Mouse (Mus musculus): ENCODE measurements around the gene Gm9964. TPM values are rescaled to one million over a fixed set of nuclear protein-coding genes. Genes with fewer than 3 reads are reported as not detected.

Gene Gm9964
- total and polyA plus RNA-seq, 2 experiments, result not detected

- TF ChIP-seq POLR2A (IDR thresholded peaks at IDR 0.05; ENCODE audit: extremely low read depth, insufficient read depth, low read length) (no peak), CTCF (IDR thresholded peaks at IDR 0.05; ENCODE audit: low read depth, low read length) (no peak)
- no peak overlapping the region for H3K4me3 ChIP-seq (ENCODE audit: insufficient read depth, low read depth, low read length)
- no peaks in the 10 kb centered on the region for H3K79me2 ChIP-seq (ENCODE audit: control insufficient read depth, insufficient read depth, low read length)
- H3K27ac ChIP-seq (replicated peaks; ENCODE audit: insufficient read depth, low read depth, low read length), result peak overlapping the region; percentile 95
- no peak overlapping the region; the same call in 1 of the 2 replicates for H3K9ac ChIP-seq (ENCODE audit: low read depth, low read length)
- no peaks in the 10 kb centered on the region for H3K36me3 ChIP-seq (ENCODE audit: control insufficient read depth, insufficient read depth, low read length)
- 15% methylated on average over 6 of the region's 6 CpGs for WGBS
- H3K4me1 ChIP-seq (ENCODE audit: control insufficient read depth, insufficient read depth, low read length), result peaks cover 31% of the 10 kb centered on the region
- DNase-seq (ENCODE audit: extremely low read depth, low read depth, low spot score), result peak; percentile 93
- H3K27me3 ChIP-seq (ENCODE audit: control insufficient read depth, insufficient read depth, low read length), result no peaks in the 10 kb centered on the region
These were observed 9.3 kb downstream of the Gm9964 start for GRCm38 (mm10) chr11:79287447-79287846.

DNA sequence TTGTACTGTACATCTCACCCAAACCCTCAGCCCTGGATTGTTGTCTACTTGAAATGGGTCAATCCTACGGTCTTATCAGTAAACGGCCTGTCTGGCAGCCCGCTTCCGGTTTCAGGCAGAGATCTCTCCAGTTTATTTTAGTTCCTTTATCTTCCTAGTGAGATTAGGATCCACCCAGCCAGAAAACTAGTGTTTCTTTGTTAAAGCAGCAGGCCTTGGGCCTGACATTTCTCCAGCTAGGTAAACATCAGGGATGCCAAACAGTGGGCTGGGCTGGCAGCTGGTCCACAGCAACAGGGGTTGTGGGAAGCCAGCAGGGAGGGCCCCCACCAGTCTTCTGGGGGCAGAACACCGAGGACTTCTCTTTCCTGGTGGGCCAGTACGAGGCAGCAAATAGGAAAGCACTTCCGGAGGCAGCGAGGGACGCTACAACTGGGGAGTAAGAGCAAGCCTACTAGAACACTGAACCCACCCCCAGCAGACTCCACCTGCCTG lies 10.4 kb downstream of the Gm9964 start:
- Histone ChIP-seq H3K4me3 (ENCODE audit: insufficient read depth, low read depth, low read length) (no peak overlapping the region), H3K27ac (replicated peaks; ENCODE audit: insufficient read depth, low read depth, low read length) (peak overlapping the region; percentile 95), H3K9ac (ENCODE audit: low read depth, low read length) (peak overlapping the region; percentile 30; the same call in 1 of the 2 replicates), H3K4me1 (ENCODE audit: control insufficient read depth, insufficient read depth, low read length) (peaks cover 38% of the 10 kb centered on the region), H3K79me2 (ENCODE audit: control insufficient read depth, insufficient read depth, low read length) (no peaks in the 10 kb centered on the region), H3K36me3 (ENCODE audit: control insufficient read depth, insufficient read depth, low read length) (no peaks in the 10 kb centered on the region), H3K27me3 (ENCODE audit: control insufficient read depth, insufficient read depth, low read length) (no peaks in the 10 kb centered on the region)
- TF ChIP-seq CTCF (IDR thresholded peaks at IDR 0.05; ENCODE audit: low read depth, low read length) (no peak), POLR2A (IDR thresholded peaks at IDR 0.05; ENCODE audit: extremely low read depth, insufficient read depth, low read length) (no peak)
- peak; percentile 77 for DNase-seq (ENCODE audit: extremely low read depth, low read depth, low spot score)
- WGBS, result 28% methylated on average over 9 of the region's 9 CpGs

- H3K4me1 ChIP-seq (ENCODE audit: control insufficient read depth, insufficient read depth, low read length), result peaks cover 34% of the 10 kb centered on the region
- no peaks in the 10 kb centered on the region for H3K36me3 ChIP-seq (ENCODE audit: control insufficient read depth, insufficient read depth, low read length)
- DNase-seq (ENCODE audit: extremely low read depth, low read depth, low spot score), result peak; percentile 90
- TF ChIP-seq CTCF (IDR thresholded peaks at IDR 0.05; ENCODE audit: low read depth, low read length) (no peak), POLR2A (IDR thresholded peaks at IDR 0.05; ENCODE audit: extremely low read depth, insufficient read depth, low read length) (no peak)
- H3K79me2 ChIP-seq (ENCODE audit: control insufficient read depth, insufficient read depth, low read length), result no peaks in the 10 kb centered on the region
- H3K4me3 ChIP-seq (ENCODE audit: insufficient read depth, low read depth, low read length), result no peak overlapping the region
- no peaks in the 10 kb centered on the region for H3K27me3 ChIP-seq (ENCODE audit: control insufficient read depth, insufficient read depth, low read length)
- no peak overlapping the region for H3K9ac ChIP-seq (ENCODE audit: low read depth, low read length)
- 49% methylated on average over 4 of the region's 4 CpGs for WGBS
- H3K27ac ChIP-seq (replicated peaks; ENCODE audit: insufficient read depth, low read depth, low read length), result peak overlapping the region; percentile 80
These were observed 13.2 kb downstream of the Gm9964 start for GRCm38 (mm10) chr11:79283350-79284030.

GRCm38 (mm10) chr11:79281396-79281795 lies 15.3 kb downstream of the Gm9964 start:
- TF ChIP-seq CTCF (IDR thresholded peaks at IDR 0.05; ENCODE audit: low read depth, low read length) (no peak), POLR2A (IDR thresholded peaks at IDR 0.05; ENCODE audit: extremely low read depth, insufficient read depth, low read length) (no peak)
- no peak overlapping the region for H3K4me3 ChIP-seq (ENCODE audit: insufficient read depth, low read depth, low read length)
- H3K27ac ChIP-seq (replicated peaks; ENCODE audit: insufficient read depth, low read depth, low read length), result peak overlapping the region; percentile 97
- DNase-seq (ENCODE audit: extremely low read depth, low read depth, low spot score), result peak; percentile 100
- no peaks in the 10 kb centered on the region for H3K36me3 ChIP-seq (ENCODE audit: control insufficient read depth, insufficient read depth, low read length)
- WGBS, result 12% methylated on average over 5 of the region's 5 CpGs
- H3K4me1 ChIP-seq (ENCODE audit: control insufficient read depth, insufficient read depth, low read length), result peaks cover 17% of the 10 kb centered on the region
- no peak overlapping the region for H3K9ac ChIP-seq (ENCODE audit: low read depth, low read length)
- H3K79me2 ChIP-seq (ENCODE audit: control insufficient read depth, insufficient read depth, low read length), result no peaks in the 10 kb centered on the region
- H3K27me3 ChIP-seq (ENCODE audit: control insufficient read depth, insufficient read depth, low read length), result no peaks in the 10 kb centered on the region

DNA sequence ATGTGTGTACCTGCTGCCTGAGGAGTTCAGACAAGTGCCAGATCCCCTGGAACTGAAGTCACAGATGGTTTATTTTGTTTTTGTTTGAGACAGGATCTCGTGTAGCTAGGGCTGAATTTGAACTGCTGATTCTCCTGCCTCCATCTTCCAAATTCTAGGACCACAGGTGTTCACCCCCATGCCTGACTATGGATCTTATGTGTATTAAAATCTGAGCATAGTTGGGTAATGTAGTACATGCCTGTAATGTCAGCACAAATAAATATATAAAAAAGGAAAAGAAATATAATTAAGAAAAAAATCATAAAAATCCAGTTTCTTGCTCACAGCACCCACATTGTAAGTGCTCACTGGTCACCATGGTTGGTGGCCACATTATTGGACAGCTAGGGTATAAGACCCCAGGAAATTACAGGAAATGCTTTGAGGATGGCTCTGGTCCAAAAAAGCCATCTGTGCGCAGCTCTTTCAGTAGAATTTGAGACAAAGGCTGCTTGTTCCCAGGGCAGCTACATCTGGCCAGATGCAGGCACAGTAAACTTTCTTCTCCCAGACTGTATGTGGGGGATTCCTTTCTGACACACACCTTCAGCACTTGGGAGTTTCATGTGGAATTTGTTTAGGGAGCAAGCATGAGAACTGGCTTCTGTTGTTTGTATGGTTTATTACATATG lies 16.8 kb downstream of the Gm9964 start:
- H3K79me2 ChIP-seq (ENCODE audit: control insufficient read depth, insufficient read depth, low read length), result no peaks in the 10 kb centered on the region

More for the DNA sequence above, 16.8 kb downstream of the Gm9964 start:
- Histone ChIP-seq H3K9ac (ENCODE audit: low read depth, low read length) (no peak overlapping the region), H3K4me3 (ENCODE audit: insufficient read depth, low read depth, low read length) (no peak overlapping the region), H3K27me3 (ENCODE audit: control insufficient read depth, insufficient read depth, low read length) (no peaks in the 10 kb centered on the region), H3K27ac (replicated peaks; ENCODE audit: insufficient read depth, low read depth, low read length) (no peak overlapping the region), H3K4me1 (ENCODE audit: control insufficient read depth, insufficient read depth, low read length) (peaks cover 11% of the 10 kb centered on the region), H3K36me3 (ENCODE audit: control insufficient read depth, insufficient read depth, low read length) (no peaks in the 10 kb centered on the region)
- 79% methylated on average over 2 of the region's 2 CpGs for WGBS
- DNase-seq (ENCODE audit: extremely low read depth, low read depth, low spot score), result no peak
- TF ChIP-seq POLR2A (IDR thresholded peaks at IDR 0.05; ENCODE audit: extremely low read depth, insufficient read depth, low read length) (no peak), CTCF (IDR thresholded peaks at IDR 0.05; ENCODE audit: low read depth, low read length) (no peak)

Measured in liver, adult 2 months (tissue).